Mouse (Mus musculus): ENCODE results near the gene Smad3.

GRCm38 (mm10) chr9:63613569-63613968 is 144.2 kb downstream of the Smad3 start:
- no peak for TF ChIP-seq GATA1 (IDR thresholded peaks at IDR 0.05; ENCODE audit: borderline replicate concordance, low read length)
- no peak for TF ChIP-seq FLI1 (IDR thresholded peaks at IDR 0.05; ENCODE audit: low read length)
